Mouse (Mus musculus): ENCODE results near the gene Thoc7. TPM values are rescaled to one million over a fixed set of nuclear protein-coding genes. Genes with fewer than 3 reads are reported as not detected.
"Not testable (repeated sequence)": the region's sequence is repeated elsewhere in the genome, so short reads cannot be mapped to it uniquely, and the experiment has no call there.

Gene Thoc7
- 100 to 1,000 TPM; 137 to 141 TPM for total RNA-seq (2021)
- long read RNA-seq, experiment 1, transcript Thoc7-201 (8 exons, 937 nt): major isoform, 60 of 85 reads
- long read RNA-seq, experiment 1, partial matches to known transcripts: 7 of 85 reads
- long read RNA-seq, experiment 1, other reads (novel, unspliced or antisense): 14 of 85 reads
- long read RNA-seq, experiment 2, transcript Thoc7-201 (8 exons, 937 nt): major isoform, 64 of 114 reads
- long read RNA-seq, experiment 2, partial matches to known transcripts: 16 of 114 reads
- long read RNA-seq, experiment 2, other reads (novel, unspliced or antisense): 31 of 114 reads

- DNase-seq (ENCODE audit: low spot score in 2 of 2): peak; percentile 12 to 21
These were observed at the start of gene Thoc7, which contains the start of gene Atxn7 for GRCm38 (mm10) chr14:13961401-13962112. Thoc7 (minus strand) TSS chr14:13961852. Atxn7 (plus strand) TSS chr14:13961440.

- no peak for DNase-seq (ENCODE audit: low spot score in 2 of 2)
These were observed 48.1 kb upstream of the Thoc7 start for GRCm38 (mm10) chr14:14009712-14010111.

- DNase-seq (ENCODE audit: low spot score in 2 of 2): no peak
These were observed 41.1 kb upstream of the Thoc7 start for GRCm38 (mm10) chr14:14002771-14003170.

- DNase-seq (ENCODE audit: low spot score in 2 of 2): no peak
These were observed 33.8 kb upstream of the Thoc7 start for GRCm38 (mm10) chr14:13995206-13996097.

GRCm38 (mm10) chr14:13990741-13991140 is 29.1 kb upstream of the Thoc7 start:
- no peak for DNase-seq (ENCODE audit: low spot score in 2 of 2)

- DNase-seq (ENCODE audit: low spot score in 2 of 2): no peak
These were observed 26.7 kb upstream of the Thoc7 start for GRCm38 (mm10) chr14:13988397-13988796.

- no peak for DNase-seq (ENCODE audit: low spot score in 2 of 2)
These were observed 20.5 kb upstream of the Thoc7 start for GRCm38 (mm10) chr14:13982174-13982573.

GRCm38 (mm10) chr14:13981286-13981685 is 19.6 kb upstream of the Thoc7 start:
- DNase-seq (ENCODE audit: low spot score in 2 of 2): no peak

- no peak for DNase-seq (ENCODE audit: low spot score in 2 of 2)
These were observed 15.8 kb upstream of the Thoc7 start for GRCm38 (mm10) chr14:13977498-13977897.

- no peak for DNase-seq (ENCODE audit: low spot score in 2 of 2)
These were observed 10.1 kb upstream of the Thoc7 start for GRCm38 (mm10) chr14:13971644-13972234.

- no peak for DNase-seq (ENCODE audit: low spot score in 2 of 2)
These were observed 8.9 kb upstream of the Thoc7 start for GRCm38 (mm10) chr14:13970513-13970912.

- no peak for DNase-seq (ENCODE audit: low spot score in 2 of 2)
These were observed 6.8 kb upstream of the Thoc7 start for GRCm38 (mm10) chr14:13968476-13968875.

GRCm38 (mm10) chr14:13967607-13968006 is 6.0 kb upstream of the Thoc7 start:
- no peak for DNase-seq (ENCODE audit: low spot score in 2 of 2)

GRCm38 (mm10) chr14:13963527-13963926 is 1.9 kb upstream of the Thoc7 start:
- no peak for DNase-seq (ENCODE audit: low spot score in 2 of 2)

- DNase-seq (ENCODE audit: low spot score in 2 of 2): no peak
These were observed 824 bp upstream of the Thoc7 start for GRCm38 (mm10) chr14:13962476-13962875.

- DNase-seq (ENCODE audit: low spot score in 2 of 2): peak; percentile 37 to 40
These were observed 948 bp downstream of the Thoc7 start for GRCm38 (mm10) chr14:13960482-13961325.

- no peak for DNase-seq (ENCODE audit: low spot score in 2 of 2)
These were observed 1.6 kb downstream of the Thoc7 start for GRCm38 (mm10) chr14:13960079-13960478.

GRCm38 (mm10) chr14:13952151-13952550 is 9.5 kb downstream of the Thoc7 start:
- DNase-seq (ENCODE audit: low spot score in 2 of 2): not testable (repeated sequence)

- no peak for DNase-seq (ENCODE audit: low spot score in 2 of 2)
These were observed 11.3 kb downstream of the Thoc7 start for GRCm38 (mm10) chr14:13950401-13950800.

- no peak for DNase-seq (ENCODE audit: low spot score in 2 of 2)
These were observed 13.3 kb downstream of the Thoc7 start for GRCm38 (mm10) chr14:13948345-13948744.
